Mouse (Mus musculus) fat pad, adult 2 months (tissue): ENCODE results near the gene Cd300lf.

Experiments
- DNase-seq: peaks from one replicate; pipeline ENCODE4 v3.0.0-alpha.2; 2011; ENCODE audit warnings: low read depth, low spot score; ENCODE audit errors: extremely low read depth

The Cd300lf gene

DNA sequence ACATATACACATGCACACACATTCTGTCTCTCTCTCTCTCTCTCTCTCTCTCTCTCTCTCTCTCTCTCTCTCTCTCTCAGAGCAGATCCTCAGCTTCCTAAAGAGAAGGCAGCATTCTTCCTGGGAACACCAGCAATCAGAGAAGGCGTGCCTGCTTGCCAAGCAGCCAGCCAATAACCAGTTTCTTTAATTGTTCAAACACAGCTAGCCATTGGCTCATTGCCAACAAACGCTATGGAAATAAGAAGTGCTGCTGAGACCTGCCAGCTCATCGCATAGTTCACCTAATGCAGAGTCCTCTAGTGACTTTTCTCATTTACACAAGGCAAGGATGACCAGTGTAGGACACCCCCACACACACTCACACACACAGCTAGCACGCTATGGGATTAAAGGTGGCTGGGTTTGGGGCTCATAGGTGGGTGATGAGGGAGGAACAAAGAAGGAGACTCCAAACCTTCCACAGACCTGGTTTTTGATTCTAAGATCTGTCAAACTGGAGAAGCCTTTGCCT, 26.3 kb downstream of the Cd300lf start:
- DNase-seq: no peak

DNA sequence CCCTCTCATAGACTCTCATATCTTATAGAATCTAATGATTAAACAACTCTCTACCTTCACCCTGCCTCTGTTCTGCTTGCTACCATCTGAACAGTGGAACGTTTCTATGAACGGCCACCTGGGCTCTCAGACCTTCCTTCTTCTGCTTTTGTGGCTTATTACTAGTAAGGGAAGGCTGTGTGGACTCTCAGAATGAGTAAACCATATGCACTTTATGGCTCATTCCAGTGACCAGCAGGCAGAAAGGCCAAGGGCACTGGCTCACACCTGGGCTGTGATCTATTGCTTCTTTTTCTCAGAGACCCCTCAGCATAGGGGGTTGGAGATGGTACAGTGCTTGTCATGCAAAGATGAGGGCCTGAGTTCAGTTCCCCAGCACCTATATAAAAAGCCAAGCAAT, 27.2 kb downstream of the Cd300lf start:
- no peak for DNase-seq

DNA sequence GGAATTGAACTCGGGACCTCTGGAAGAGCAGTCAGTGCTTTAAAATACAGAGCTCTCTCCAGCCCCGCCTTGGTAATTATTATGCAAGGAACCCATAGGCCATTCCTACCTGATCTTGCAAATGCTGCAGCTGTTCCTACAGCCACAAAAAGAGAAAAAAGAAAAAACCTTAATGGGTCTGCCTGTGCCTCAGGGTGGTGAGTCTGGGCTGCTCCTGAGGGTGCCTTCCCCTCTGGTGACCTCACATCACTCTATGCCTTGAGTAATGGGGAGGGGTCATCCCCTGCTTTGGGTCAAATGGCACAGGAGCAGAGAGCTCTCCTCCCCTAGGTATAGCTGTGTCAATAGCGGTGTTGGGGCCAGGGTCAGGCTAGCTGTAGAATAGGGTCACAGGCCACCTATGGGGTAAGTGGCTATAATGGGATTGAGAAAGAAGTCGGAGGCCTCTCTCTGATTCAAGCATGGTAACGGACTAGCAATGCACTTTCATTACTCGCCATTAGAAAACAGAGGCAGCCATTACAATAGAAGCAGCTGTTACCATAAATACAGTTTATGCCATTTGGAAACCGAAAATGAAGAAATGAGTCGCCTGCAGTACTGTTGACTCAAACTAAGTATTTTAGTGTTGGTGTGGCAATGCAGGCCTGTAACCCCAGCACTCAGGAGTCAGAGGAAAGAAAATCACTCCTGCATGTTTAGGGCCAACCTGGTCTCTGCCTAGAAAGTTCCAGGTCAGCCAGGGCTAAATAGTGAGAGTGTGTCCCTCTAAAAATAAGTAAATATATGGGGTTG, 28.8 kb downstream of the Cd300lf start:
- DNase-seq: no peak

DNA sequence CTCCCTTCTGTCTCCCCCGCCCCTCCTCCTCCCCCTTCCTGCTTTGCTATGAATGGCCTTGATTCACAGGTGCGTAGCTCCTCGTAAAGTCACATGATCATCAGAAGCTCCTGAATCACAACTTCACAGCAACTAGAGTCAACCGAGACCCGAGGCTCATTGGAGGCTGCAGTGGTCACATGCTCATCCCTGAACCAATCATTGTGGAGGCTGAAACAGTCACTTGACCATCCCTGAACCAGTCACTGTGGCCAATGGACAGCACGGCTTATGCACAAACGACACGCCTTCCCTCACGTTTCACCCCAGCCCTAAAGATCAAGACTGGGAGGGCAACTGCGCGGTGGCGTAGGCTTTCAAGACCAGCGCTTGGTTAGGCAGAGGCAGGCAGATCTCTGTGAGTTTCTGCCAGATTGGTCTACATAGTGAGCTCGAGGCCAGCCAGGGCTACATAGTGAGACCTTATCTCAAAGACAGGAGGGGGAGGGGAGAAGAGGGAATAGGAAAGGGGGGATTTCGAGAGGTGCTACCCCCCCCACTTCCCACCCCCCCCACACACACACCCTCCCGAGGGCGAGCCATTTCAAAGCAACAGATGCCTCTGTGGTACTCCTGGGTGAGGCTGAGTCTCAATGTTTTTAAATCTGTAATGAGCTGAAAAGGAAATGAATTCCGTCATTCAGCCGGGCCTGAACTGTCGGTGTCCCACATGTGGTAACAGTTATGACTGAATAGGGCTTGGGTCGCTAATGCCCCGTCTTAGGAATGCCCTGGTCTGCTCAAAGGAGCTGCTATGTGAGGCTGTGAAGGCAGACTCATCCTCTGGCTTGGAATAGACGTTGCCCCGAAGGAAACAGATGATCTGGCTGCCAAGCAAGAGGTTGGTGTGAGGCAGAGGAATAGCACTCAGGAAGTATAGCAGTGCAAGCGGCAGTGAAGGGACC, 30.1 kb downstream of the Cd300lf start:
- DNase-seq: no peak

DNA sequence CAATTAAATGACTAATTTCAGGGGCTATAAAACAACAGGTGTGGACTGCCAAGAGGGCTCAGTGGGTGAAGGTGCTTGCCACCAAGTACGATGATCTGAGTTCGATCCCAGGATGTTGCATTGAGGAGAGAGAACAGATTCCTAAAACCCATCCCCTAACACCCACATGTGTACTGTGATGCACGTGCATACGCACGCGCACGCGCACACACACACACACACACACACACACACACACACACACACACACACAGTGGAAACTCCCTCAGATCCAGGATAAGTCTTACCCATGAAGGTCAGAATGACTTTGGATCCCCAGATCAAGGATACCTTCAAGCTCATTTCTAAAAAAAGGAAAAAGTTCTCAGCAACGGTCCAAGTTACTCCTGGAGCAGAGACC, 31.7 kb downstream of the Cd300lf start:
- no peak for DNase-seq

DNA sequence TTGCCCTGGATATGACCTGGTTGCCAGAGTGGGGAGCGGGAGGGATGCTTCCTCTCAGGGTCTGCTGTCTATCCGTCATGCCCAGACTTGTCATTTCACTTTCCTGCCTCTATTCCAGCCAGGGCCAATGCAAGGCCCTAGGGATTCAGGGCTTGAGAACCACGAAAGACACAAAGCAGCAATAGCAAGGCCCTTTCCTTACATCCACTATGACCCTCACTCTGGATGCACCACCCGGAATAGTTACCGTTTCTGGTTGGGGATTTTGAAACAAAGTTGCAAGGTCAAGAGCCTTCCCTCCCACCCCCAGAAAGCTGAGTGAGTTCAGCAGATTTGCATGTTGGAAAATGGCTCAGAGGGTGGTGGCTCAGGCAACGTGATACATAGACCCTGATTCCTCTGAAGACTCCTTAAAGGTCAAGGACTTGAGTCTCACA, 32.2 kb downstream of the Cd300lf start:
- no peak for DNase-seq

DNA sequence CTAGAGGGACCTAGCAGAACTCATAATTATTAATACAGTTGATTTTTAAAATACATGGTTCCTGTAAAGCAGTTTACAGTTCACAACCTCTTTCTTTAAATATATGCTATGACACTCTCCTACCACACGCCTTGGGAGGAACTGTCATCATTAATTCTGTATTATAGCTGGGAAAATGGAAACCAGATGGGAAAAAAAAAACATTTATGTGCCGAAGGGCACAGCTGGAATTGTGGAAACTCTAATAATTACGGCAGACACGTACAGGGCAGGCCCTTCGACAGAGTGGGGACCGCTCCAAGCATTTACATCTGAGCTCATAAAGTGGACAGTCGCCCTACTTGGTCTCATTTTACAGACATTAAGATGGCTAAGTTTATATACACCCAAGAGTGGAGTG, 33.1 kb downstream of the Cd300lf start:
- no peak for DNase-seq

DNA sequence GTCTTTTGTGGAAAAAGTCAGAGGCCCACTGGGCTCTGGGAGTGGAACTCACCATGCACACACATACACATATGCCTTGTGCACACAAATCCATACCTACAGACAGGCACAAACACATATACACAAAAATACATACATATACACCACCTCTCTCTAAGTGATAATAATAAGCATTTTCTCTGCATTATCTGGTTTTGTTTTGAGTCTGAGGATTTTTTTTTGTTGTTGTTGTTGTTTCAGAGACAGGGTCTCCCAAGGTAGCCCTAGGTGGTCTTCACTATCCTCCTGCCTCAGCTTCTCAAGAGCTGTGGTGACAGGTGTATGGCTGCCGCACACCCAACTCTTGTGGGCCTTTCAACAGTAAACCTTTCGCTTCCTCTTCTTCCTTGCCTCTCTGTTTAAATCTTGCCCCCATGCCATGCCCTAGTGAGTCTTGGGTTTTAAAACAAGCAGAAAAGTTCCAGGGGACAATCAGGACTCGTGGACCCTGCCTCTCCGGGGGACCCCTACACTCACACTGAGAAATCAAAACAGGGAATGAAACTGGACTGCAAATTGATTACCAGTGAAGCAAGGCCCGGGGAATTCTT, 33.7 kb downstream of the Cd300lf start:
- DNase-seq: no peak

DNA sequence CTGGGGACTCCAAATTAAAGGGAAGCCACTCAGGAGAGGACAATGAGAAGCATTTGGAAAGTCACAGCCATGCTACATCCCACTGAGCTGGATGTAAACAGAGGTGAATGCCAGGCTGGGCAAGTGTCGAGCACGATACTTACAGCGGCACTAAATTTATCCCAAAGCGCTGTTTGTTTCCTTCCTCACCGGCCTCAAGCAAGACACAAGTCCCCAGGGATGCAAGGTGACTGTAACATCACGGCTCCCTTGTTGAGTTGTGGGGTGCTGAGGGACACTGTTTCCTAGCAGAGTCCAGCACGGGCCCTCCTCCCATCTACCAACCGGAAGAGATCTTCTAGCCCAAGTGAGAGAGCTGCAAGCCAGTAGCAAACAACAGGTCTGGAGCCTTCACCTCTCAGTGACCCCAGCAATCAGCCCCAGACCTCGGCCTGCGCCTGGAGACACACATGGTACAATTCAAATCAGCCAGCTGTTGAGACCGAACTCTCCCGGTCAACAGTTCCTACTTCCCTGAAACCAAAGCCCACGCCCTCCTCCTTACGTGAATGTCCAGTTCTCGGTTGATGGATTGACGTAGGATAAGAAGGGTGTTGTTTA, 34.5 kb downstream of the Cd300lf start:
- DNase-seq: no peak

DNA sequence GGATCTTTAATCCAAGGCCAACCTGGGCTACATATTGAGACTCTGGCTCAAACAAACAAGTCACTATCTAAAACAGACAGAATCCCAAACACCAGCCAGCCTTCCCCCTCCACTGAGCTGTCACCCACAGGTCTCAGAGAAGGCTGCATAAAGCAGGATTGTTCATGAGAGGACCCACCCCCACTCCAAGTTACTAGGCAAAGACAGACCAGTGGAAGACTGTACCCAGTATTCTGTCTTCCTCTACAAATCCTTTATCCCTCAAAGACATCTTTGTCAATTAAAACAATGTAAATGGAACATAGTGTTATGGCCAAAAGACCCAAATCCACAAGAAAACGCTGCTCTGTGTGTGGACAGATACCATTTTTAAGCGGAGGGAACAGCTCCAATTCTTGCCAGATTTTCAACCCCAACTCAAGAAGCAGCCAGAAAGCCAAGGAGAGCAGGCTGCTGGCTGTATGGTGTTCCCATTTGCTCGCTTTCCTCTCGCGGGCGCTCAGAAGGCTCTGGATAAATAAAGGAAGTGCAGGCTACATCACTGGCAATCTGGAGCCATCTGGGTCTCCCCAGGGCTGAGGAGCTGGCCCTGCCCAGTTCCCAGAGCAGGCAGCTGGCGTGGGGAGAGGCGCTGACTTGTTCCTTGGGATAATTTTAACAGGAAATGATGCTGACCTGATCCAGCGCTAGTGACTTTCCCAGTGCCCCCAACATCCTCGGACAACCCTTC, 35.4 kb downstream of the Cd300lf start:
- DNase-seq: no peak

DNA sequence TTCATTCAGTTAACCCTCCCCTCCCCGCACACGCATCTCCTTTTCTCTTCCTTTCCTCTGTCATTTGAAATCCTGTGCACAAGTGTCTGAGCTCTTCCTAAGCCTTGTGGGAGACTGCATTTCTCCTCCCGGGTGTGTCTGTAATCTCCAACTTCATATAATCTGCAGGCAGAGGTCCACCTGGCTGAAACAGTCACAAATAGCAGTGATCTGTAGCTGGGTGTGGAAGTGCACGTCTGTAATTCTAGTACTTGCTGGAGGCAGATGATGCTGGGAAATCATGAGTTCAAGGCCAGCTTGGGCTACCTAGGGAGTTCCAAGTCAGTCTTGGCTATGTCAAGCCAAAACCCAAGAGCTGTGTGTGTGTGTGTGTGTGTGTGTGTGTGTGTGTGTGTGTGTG, 41.7 kb downstream of the Cd300lf start:
- DNase-seq: no peak

DNA sequence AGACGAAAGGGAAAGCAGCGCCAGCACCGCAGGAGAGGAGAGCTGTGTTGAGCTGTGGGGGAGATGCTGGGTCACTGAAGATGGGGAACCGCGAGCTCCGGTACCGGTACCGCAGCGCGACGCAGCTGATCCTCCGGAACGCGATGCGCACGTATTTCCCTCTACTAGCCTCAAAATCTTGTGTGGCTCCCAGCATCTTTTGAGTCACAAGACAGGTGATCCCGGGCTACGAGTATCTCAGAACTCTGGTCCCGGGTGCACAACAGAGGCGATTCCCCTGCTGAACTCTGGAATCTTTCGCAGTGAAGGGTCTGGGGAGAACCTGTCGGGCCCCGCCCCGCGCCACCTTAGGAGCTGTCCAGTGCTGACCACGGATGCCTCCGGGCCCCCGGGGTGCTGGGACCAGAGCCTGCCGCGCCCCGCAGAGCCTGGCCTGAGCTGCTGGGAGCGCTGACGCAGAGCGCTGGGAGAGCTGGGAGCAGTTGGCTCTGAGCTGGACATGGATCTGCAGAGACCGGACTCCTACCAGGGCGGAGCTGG, 42.4 kb downstream of the Cd300lf start, which contains the start of gene Rab37:
TSS of gene Rab37 (plus strand) at position 70 of the 540 bp plus-strand sequence.
- DNase-seq: no peak

DNA sequence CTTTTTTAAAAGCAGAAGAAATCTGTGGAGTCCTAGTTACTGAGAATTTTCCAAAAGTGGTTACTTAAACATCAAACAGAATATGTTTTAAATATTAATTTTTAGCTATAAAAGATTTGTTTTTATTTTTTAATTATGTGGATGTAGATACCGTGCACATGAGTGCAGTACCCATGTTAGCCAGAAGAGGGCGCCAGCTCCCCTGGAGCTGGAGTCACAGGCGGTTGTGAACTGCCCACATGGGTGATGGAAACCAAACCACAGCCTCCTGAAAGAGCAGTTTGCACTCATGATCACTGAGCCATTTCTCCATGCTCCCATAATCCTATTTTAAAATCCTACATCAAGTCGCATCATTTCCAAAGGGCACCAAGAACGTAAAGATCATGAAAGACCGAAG, 43.9 kb downstream of the Cd300lf start:
- DNase-seq: no peak

DNA sequence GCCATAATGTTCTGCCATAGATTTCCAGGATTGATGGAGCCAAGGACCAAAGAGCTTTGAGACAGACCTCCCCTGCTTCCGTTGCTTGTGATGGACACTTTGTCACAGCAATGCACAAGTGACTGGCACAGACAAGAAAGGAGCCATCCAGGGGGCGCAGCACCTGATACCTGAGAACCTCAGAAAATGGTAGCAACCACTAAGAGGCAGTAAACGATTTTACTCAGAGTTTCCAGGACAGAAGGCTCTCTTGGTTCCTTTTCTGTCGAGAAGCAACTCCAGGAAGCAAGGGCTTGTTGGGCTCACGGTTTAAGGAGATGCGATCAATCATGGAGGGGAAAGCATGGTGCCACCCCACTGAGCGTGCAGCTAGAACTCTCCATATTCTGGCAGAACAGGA, 47.6 kb downstream of the Cd300lf start:
- no peak for DNase-seq

DNA sequence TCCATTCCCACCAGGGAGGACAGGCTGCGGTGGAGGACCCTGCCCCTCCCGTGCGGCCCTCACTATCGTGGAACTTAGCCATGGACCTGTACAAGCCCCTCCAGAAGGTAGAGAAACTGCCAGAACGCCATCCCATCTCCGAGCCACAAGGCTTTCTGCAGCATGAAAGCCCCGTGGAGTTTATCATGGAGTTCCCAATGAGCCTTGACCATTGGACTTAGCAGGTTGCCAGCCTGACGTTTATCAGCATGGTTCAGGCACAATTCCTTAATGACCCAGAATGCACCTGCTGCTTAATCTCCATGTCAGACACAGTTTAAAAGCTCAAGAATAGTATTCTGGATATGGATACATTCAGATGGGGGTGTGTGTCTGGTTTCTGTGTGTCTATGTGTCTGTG, 48.7 kb downstream of the Cd300lf start:
- no peak for DNase-seq

DNA sequence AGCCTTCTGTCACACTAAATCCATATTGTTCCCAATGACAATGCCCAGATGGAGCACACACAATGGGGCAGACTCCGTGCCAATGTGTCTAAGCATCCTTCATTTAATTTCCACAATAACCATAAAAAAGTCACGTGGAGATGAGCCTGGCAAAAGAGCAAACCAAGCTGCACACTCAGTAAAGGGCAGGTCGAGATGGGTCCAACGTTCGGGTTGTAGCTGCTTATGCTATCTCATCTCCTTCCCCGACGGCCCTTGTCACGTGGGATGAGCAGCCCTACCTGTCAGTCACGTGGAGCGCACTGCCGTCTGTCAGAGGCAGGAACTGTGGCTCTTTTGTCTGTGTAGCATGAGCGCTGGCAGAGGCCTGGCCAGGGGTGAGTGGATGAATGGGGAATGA, 49.2 kb downstream of the Cd300lf start:
- DNase-seq: no peak

DNA sequence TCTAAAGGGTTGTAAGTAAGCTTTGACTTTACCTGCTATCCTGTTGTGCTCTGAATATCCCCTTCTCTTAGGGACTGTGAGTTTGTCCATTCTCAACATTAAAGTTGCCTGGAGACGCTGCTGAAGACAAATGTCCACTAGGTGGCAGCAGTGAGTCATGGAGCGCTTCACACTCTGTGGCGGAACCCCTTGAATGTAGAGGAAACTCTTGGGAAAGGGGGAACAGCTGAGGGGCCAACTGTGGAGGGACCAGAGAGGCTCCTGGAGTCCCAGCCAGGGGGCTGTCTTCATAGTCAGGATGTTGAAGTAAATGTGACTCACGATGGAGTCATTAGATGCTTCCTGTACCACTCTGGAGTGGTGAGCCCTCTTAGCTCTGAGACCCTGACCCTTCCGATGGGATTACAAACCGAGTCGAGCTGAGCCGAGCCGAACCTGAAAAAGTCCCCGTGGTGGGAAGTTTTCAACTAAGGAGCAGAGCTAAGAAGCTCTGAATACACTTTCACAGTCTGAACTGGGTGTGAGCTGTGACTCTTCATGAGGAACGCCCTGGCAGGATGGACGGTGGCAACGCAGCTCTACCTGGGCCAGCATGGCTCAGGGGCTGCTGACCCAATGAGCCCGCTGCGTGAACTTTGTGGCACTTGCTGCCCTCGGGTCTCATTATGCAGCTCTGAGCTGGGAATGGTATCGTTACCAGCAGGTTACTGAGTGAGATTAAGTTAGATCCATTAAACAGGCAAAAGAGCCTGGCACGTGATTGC, 50.2 kb downstream of the Cd300lf start:
- DNase-seq: no peak

DNA sequence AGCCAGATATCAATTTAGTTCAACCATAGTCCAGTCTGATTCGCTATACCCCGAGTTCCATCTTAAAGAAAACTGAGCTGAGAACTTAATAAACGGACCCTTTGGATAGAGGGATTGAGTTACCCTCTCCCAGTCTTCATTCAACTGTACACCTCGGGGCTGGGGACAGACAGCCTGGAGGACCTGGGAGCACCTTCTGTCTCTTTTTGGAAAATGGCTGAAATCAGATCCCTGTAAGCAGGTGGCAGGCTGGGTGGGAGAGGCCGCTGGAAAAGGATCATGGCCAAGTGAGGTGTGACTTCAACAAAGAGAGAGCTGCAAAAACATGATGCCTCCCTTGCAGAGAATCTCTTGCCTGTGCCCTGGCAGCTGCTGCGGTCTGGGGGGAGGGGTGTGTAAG, 51.6 kb downstream of the Cd300lf start:
- no peak for DNase-seq

DNA sequence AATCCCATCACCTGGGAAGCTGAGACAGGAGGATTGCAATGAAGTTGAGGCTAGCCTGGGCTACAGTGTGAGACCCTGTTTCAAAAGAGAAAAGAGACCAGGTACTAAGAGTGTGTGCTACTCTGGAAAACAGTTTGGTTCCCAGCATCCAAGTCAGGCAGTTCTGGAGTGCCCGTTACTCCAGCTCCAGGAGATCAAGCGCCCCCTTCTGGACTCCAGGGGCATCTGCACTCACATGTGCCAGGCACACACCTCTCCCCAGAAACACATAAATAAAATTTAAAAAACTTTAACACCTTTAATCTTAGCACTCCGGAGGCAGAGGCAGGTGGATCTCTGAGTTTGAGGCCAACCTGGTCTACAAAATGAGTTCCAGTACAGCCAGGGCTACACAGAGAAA, 52.4 kb downstream of the Cd300lf start:
- no peak for DNase-seq
